Mouse (Mus musculus) testis, postnatal 14 days (tissue): ENCODE data around the gene Vps13c.

Experiments
- DNase-seq: peaks from one replicate; pipeline ENCODE4 v3.0.0; 2021; ENCODE audit warnings: low spot score

Vps13c gene

DNA sequence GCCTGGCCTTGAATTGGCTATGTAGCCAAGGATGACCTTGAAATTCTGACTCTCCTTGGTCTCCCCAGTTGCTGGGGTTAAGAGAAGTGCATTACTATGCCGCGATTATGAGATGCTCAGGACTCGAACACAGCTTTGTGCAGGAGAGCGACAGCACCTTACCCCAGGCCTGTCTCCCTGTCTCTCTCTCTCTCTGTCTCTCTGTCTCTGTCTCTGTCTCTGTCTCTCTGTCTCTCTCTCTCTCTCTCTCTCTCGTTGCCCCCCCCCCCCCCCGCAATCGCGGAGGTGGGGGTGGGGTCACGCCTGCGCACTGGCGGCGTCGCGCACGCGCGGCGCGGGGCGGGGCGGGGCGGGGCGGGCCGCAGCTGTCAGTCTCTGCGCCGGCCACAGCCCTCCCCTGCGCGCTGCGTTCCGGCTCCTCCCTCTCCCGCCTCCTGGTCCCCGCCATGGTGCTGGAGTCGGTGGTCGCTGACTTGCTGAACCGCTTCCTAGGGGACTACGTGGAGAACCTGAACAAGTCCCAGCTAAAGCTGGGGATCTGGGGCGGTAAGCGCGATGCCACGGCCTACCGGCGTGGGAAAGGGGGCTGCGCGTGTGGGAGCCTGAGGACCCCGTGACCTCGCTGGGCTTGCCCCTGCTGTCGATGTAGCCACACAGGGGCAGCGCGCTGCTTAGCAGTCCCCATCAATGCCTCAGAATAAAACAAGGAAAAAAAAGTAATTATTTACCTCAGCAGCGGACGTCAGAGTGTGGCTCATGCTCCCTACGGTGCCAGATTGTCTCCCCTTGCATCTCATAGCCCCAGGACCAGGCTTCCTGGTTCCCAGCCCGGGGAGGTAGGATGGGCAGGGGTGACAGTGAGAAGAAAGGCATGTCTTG, at the start of gene Vps13c:
Gene Vps13c, plus strand, starts transcription at position 416 of the 879 bp plus-strand sequence.
- DNase-seq, result peak; percentile 86

DNA sequence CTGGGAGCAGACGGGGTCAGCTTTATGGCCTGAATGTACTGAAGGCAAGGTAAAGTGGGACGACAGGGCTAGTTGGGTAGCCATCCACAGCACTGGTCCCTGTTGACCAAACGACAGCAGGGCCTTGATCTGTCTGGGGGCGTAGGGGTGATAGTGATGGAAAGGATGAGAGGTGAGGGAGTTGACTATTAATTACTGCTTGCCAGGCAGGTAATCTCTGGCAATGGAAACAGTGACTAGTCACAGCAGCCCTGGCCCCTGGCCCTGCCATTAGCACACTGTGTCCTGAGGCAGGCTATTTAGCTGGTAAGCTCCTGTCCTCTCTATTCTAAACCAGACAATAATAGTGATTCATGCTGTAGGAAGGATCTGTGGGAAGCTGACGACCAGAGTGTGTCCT, 47.8 kb upstream of the Vps13c start:
- no peak for DNase-seq

DNA sequence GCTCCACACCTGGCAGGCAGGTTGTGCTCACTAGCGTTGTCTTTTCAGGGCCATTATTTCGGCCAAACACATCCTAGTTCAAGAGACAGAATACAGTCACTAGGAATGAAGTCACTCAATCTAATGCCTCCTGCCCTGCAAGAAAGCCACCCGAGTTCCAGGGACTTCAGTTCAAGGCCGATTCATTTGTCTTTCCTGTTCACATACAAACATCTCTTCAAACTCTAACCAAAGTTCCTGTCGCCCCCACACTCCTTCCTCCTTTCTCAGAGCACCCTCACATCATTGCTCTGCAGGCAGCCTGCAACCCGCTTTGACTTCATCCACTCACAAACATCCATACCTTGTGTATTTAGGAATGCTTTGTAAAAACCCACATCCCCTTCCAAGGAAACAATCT, 46.7 kb upstream of the Vps13c start:
- DNase-seq, result no peak

DNA sequence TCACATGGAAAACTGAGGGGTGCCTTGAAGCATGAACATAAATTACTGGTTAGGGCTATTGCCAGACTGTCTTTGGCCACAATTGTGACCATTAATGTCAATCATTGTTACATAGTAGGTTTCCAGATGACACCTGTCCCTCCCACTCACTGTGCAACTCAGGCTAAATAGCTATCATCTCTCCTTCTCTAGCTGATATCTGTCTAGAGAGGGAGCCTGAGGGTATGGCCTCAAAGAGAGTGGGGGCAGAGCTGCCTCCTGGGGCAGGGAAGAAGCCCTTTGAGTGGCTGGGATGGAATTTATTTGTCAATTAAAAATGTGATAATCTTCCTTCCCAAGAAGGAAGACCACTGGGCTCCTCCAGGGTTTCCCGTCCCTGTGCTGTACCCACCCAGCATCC, 46.0 kb upstream of the Vps13c start:
- no peak for DNase-seq

DNA sequence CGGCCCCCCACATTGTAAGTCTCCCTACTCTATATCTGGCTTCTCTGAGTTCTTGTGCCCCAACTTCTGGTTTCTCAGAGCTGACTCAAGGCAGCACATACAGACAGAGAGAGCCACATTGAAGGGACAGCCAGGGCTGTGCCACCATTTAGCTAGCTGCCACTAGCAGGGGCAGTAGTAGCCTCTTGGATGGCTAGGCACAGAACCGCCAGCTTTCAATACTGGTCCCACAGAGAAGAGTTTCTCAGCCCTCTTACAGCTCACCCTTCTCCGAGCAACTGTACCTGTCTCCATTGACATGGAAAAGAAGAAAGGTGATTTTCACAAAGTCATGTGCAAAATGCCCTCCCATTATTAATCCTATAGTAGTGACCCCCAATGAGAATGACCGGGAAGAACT, 45.5 kb upstream of the Vps13c start:
- no peak for DNase-seq

DNA sequence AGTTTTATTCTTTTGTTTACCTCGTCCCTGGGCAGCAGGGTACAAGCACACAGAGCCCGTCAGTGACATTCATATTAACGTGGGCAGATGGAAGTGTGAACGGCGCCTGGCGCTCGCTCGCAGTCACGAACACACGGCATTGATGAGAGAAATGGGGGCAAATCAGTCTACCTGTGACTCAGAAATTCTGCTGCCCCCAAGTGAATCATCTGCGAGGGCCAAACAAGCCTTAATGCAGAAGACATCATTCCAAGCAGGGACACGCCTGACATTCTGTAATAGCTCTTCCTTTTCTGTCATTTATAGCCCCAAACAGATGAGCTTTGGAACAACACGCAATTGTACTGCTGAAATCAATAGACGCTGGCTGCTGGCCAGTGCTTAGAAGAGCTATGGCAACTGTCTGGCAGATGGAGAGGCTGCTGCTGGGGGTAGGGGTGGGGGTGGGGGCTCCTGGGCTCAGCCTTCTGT, 45.0 kb upstream of the Vps13c start:
- no peak for DNase-seq

DNA sequence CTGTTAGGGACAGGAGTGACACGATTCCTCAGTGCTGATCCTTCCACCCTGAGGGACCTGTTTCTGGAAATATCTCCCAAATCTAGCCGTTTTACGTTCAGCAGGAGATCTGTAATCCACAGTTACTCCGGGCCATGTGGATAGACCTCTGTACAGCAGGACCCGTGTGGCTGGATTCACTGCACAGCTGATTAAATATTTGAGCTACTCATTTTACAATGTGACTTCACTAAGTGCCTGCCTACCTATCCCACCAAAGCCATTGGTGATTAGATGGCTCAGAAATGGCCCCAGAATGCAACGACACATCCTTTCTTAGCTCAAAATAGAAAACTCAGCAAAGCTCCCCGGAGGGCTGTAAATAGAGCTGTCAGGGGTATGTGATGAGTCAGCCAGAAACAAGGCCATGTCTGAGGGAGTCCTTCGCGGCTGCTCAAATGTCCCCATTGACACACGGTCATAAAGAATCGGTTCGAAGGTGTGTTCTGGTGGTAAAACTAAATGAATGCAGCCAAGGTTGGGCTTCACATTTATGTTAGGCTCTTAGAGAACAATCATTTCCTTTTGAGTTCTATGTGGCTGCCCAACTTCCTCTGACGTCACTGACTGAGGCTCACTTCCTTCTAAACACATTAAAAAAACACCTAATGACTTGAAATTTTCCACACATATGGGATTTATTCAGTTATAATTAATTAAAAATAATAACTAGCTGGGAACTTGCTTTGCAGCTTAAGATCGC, 40.9 kb upstream of the Vps13c start:
- no peak for DNase-seq

DNA sequence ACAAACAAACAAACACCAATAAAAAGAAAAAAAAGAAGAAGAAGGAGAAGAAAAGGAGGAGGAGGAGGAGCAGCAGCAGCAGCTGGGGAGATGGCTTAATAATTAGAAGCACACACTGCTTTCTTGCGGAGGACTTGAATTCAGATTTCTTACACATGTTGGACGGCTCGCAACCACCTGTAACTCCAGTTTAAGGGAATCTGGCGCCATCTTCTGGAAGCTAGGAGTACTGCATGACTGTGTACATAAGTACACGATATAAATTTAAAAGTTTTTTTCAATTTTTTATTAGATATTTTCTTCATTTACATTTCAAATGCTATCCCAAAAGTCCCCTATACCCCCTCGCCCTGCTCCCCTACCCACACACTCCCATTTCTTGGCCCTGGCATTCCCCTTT, 38.0 kb upstream of the Vps13c start:
- DNase-seq, result peak; percentile 58

DNA sequence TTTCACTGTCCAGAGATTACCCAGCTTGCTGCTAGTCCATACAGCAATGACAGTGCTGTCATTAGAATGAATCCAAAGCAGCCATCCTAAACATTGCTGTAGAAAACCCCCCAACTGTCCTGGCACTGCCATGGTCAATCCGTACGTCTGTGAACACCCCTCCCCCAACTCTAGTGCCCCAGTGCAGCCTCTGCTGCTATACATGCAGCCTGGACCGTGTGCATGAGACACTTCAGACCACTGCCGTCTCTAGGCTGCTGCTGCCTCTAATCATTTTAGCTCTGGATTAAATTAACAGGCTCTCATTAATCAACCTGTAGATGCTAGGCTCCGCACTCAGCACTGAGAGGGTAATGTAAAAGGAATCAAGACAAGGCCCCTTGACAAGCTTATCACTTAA, 33.2 kb upstream of the Vps13c start:
- no peak for DNase-seq

DNA sequence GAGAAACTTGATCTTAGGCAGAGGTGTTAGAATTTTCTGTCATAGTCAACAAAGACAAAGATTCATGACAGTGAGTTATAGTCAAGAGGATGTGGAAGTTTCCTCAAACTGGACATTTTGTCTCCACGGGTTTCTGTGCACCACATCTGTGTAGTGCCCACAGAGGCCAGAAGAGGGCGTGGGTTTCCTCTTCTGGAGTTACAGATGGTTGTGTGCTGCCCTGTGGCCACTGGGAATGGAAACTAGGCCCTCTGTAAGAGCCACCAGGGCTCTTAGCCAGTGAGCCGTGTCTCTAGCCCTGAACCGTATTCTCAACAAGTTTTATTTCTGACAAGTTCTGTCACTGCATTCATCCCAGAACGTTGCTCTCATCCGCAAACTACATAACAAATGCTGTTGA, 29.7 kb upstream of the Vps13c start:
- no peak for DNase-seq

DNA sequence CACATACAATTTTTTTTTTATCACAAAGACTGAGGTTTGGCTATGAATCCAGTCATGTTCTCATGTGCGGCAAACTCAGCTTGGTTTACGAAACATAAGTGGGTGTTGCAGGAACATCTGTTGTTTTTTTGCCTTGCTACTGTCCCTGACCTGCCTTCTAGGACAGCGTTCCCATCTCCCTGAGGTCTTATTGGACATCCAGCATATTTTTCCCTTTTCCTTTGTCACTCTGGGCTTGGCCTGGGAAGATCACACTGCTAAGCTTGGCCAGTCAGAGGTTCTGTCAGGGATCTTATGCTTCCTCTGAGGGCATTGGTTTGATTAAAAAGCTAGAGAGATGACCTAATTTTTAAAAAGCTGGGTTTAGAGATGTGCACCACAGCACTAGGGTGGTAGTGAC, 29.1 kb upstream of the Vps13c start:
- DNase-seq, result no peak

DNA sequence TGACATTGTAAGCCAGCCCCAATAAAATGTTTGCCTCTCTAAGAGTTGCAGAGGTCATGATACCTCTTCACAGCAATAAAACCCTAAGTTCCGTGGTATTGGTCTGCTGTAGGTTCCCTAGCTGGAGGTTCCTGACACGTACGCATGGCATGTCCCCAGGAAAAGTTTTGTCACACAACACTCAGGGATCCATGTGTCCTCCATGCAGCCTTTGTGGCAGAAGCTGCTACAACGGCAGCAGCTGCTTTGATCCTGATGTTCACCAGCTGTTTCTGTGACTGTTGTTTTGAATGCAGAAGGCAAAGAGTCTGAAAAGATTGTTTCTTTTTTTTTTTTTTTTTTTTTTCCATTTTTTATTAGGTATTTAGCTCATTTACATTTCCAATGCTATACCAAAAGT, 27.0 kb upstream of the Vps13c start:
- no peak for DNase-seq

DNA sequence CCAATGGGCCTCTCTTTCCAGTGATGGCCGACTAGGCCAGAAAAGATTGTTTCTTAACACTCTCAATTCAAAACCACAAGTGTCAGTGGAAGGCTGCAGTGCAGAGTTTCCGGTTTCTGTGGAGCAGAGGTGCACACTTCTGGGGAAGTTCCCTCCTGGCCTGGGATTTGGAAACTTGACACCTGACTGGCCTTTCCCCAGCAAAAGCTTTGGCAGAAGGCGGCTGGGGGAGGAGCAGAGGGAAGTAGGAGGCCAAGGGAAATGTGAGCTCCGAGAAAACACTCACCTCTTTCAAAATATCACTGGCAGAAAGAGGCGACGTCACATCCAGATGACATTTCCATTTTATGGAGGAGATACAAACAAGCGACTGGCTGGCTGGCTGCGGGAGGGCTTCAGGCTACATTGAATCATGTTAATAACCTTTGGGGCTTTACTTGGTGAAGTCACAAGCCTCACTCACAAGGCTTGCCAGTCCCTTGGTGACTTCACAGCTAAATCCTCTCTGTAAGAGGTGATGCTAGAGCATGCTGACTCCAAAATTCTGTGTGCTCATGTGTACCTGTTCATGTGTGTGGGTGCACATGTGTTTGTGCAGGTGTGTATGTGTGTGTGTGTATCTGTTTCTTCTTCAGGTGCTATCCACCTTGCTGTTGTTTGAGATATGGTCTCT, 26.4 kb upstream of the Vps13c start:
- peak; percentile 23 for DNase-seq

DNA sequence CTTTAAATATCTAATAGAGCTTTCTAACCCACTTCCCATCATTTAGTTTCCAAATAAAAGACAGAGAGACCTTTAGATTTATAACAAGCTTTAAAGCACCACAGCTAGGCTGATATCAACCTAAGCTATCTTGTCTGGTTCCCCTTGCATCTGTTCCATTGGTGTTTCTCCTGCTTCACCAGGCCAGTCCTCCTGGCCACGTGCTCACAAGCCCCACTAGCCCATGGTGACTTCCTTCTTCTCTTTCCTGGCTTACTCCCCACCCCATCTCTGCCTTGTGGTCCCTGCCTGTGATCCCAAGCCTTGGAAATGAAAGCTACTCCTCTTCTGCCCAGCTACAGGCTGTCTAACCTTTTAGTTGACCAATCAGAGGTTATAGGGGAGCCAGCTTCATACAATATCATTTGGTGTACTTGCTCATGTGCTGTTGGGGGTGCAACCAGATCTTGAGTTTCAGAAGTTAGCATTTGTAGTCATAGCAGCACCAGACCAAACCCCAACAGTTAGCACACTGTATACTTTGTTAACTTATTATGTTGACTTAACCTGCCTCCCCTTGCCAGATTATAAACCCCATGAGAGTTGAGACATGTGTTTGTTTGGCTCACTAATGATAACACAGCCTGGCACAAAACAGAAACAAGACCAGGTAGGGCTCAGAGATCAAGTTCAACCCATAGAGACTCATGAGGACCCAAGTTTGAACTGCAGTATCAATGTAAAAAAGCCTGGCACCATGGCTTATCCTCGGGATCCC, 23.8 kb upstream of the Vps13c start:
- no peak for DNase-seq

DNA sequence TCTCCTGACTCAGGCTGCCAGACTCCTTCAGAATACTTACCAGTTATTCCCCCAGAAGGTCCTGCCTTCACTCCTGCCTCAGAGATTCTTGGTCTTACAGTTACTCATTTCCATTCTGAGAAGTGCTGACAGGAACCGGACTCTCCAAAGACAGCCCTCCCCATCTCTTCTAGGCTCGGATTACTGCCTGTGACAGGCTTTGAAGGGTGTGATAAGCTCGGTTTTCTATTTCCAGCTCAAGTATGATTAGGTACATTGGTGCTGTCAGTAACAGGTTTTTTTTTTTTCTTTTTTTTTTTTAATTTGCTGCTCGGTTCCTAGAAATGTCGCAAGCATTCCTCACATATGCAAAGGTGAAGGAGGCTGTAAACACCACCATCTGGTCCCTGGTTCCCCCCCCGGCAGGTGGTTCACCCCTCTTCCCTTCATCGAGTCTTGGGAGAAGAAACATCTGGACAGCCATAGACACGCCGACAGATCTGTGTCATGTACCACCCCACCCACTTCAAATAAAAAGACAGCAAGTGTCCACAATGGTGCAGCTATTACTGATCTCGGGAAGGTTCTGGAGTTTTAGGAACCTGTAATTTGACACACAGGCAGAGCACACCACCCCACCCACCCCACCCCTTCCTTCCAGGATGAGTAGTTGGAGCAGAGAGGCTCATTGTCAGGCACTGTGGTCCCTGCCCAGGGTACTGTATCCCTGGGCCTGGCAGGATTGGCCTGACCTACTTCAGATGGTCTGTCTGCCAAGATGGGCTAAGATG, 22.1 kb upstream of the Vps13c start:
- no peak for DNase-seq

DNA sequence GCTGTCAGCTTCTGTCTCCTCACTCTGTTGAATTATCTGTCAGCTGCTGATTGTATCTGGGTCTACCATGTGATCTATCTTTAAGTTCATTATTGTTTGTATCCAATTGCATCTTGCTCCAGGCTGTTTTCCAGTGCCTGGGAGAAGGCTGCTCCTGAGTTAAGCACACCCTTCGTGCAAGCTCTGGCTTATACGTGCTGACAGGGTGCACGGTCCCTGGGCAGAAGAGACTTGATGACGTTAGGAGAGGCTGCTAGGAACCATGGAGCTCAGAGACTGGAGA, 21.6 kb upstream of the Vps13c start:
- no peak for DNase-seq

DNA sequence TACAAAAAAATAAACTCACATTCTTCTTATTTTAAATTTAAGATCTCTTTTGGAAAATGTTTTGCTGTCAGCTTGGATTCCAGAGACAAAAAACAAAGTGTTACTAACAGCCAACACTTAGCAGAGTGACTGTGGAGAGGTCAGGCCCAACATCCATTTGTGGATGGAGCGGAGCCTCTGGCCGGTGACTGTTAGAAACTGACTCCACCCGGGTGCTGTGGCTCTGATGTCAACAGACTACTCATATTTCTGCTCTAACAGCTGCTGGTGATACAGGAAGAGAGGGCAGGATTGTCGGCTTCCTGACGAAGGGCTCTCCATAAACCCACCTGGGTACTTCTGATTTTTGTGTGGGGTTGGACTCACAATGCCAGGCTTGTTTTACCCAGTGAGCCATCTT, 17.1 kb upstream of the Vps13c start:
- no peak for DNase-seq

DNA sequence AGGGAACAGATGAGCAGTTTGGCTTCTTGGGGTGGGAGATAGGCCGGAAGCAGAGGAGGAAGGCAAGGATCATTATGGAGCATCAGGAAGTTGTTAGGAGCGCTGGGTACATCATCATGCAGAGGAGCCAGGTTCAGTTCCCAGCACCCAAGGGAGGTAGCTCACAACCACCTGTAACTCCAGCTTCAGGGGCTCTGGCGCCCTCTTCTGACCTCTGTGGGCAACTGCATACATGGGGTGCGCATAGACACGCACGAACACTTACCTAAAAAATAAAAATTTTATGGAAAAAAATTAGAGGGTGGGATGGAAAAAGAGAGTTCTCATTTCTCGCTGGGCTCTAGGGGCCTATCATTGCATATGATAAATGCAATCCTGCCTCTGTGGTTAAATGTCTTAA, 14.7 kb upstream of the Vps13c start:
- DNase-seq, result peak; percentile 53

DNA sequence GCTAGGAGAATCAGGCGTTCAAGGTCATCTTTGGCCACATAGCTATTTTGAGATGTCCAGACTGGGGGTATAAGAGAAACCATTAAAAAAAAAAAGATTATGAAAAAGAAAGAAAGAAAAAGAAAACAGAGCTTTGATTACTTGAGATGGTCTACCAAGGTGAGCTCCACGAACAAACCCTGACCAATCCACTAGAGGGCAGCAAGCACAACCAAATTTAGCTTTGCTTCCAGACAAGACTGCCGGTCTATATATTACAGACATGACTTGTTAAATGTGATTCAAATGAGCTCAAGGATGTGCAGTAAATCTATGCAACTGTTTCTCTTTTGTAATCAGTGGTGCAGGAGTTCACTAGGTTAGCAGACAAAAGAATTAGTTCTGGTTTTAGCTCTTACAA, 12.0 kb upstream of the Vps13c start:
- DNase-seq, result no peak

DNA sequence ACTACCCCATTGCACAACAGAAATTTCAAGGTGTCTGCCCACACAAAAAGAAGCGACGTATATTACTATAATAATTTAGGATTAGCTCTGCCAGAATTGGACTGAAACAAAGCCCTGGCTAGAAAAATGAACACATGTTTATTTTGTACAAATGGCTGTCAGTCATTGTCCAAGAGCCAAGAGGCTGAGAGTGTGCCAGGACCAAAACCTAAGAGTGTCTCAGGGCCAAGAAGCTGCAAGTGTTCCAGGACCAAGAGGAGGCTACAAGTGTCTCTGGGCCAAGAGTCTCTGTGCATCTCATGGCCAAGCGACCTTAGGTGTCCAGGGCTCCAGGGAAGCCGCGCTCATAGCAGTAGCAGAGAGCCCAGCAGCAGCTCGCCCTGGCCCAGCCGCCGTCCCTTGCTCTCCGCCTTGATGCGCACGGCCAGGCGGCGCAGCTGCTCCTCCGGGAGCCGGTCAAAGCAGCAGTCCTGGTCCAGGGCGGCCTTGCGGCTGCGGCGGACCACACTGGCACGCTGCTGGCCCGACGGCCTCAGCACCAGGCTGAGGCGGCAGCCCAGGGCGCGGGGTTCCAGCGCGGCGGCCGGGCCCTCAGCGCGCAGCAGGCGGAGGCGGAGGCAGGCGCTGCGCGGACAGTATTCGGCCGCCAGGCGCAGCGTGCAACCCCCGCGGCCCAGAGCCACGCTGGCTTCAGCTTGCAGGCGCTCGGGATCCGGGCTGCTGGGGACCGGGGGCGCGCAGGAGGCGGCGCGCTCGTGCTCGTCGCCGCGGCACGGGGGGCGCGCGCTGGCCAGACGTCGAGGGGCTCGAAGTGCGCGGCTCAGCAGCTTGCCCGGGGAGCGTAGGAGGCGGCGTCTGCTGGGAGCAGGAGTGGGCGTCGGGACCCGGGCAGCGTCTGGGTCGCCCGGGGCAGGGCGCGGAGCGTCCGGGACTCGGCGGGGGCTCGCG, 9.5 kb upstream of the Vps13c start:
- peak; percentile 68 for DNase-seq
